ENCODE assay signal across 8 mouse cellular contexts in genomic region chr3:121532176-121532575, GRCm38 (mm10). TPM values are rescaled to one million over a fixed set of nuclear protein-coding genes. Genes with fewer than 3 reads are reported as not detected.
A peak's percentile ranks its signal among the peaks of the same experiment; 100 is the strongest.
DNase-seq lines count a peak whose midpoint lies in the region; ATAC-seq lines count a peak whose summit lies in the region.

Gene Slc44a3, minus strand, starts transcription at chr3:121532404.

- H3K9ac ChIP-seq in limb, embryonic 11.5 days (ENCODE audit: low read length), result no peak within 1 kb of the TSS

- WGBS in limb, embryonic 11.5 days, result 3% methylated on average over 24 of the region's 24 CpGs
- 2% methylated on average over 24 of the region's 24 CpGs for WGBS in midbrain, embryonic 10.5 days

- H3K9me3 ChIP-seq in limb, embryonic 11.5 days (ENCODE audit: control insufficient read depth, low read length), result no peaks in the 10 kb centered on the region
- no peaks in the 10 kb centered on the region for H3K9me3 ChIP-seq in midbrain, embryonic 10.5 days (replicated peaks)

- no peak for ATAC-seq in limb, embryonic 11.5 days (ENCODE audit: insufficient number of reproducible peaks, low FRiP score, low TSS enrichment, low read depth)

- H3K27ac ChIP-seq in limb, embryonic 11.5 days (replicated peaks; ENCODE audit: low read depth, low read length), result no peak within 1 kb of the TSS
- peak within 1 kb of the TSS; percentile 30 for H3K27ac ChIP-seq in midbrain, embryonic 10.5 days (replicated peaks)

- H3K4me1 ChIP-seq in limb, embryonic 11.5 days (ENCODE audit: control insufficient read depth, insufficient read depth, low read length), result peaks cover 8% of the 10 kb centered on the region; the same call in 1 of the 2 replicates
- peaks cover 24% of the 10 kb centered on the region for H3K4me1 ChIP-seq in midbrain, embryonic 10.5 days

- H3K4me2 ChIP-seq in limb, embryonic 11.5 days (ENCODE audit: low read depth, severe bottlenecking), result peak within 1 kb of the TSS; percentile 33

- H3K4me3 ChIP-seq in limb, embryonic 11.5 days (ENCODE audit: low read depth, low read length), result peak within 1 kb of the TSS; percentile 10
- peak within 1 kb of the TSS; percentile 48 for H3K4me3 ChIP-seq in midbrain, embryonic 10.5 days

- H3K36me3 ChIP-seq in limb, embryonic 11.5 days (ENCODE audit: control insufficient read depth, insufficient read depth, low read length), result no peaks in the 10 kb centered on the region
- H3K36me3 ChIP-seq in midbrain, embryonic 10.5 days, result no peaks in the 10 kb centered on the region

- peaks cover 14% of the 10 kb centered on the region for H3K27me3 ChIP-seq in limb, embryonic 11.5 days (ENCODE audit: control insufficient read depth, insufficient read depth, low read length)
- peaks cover 64% of the 10 kb centered on the region for H3K27me3 ChIP-seq in midbrain, embryonic 10.5 days (ENCODE audit: low read depth, poor library complexity, severe bottlenecking)

- peak; percentile 43 to 45 for DNase-seq in cerebellum, postnatal 10 days
- no peak for DNase-seq in cerebellum, postnatal 4 days (ENCODE audit: low spot score in 2 of 2)
- DNase-seq in adrenal gland, postnatal 36 days, result peak; percentile 70 to 77
- DNase-seq in heart, postnatal 4 days, result peak; percentile 43
- DNase-seq in limb, embryonic 11.5 days (ENCODE audit: low spot score), result peak; percentile 39
- peak; percentile 29 for DNase-seq in midbrain, embryonic 10.5 days (ENCODE audit: low spot score)
- DNase-seq in thymus, postnatal 14 days, result peak; percentile 33
- DNase-seq in left cerebral cortex, adult 9 months (ENCODE audit: low spot score in 2 of 2), result no peak

RNA-seq across cellular contexts. Expression of gene Slc44a3, which starts in this region (rescaled TPM):
- total RNA-seq in adrenal gland, postnatal 36 days (2021), result 10 to 100 TPM; 18.4 to 26.2 TPM
- under 1 TPM; 0.41 to 0.98 TPM for total RNA-seq in heart, postnatal 4 days (2021)
- 0.75 and 1.3 TPM in 2 replicates for polyA plus RNA-seq in limb, embryonic 11.5 days (2014; fragmentation: Nextera tagmentation; extraction: Ambion mirVana)
- polyA plus RNA-seq in midbrain, embryonic 10.5 days (2016; fragmentation: Nextera tagmentation; extraction: Ambion mirVana), result 0.43 and 0.66 TPM in 2 replicates

Comparison
In these comparisons a context has a peak if more than half of its experiments do, and no peak if none do; other contexts are left out.
1. RNA of gene Slc44a3 (total RNA-seq): 18.4 to 26.2 TPM in adrenal gland, postnatal 36 days; 0.41 to 0.98 TPM in heart, postnatal 4 days; every median in the first group is over 4 times any median in the second.
2. DNase-seq: peak in cerebellum, postnatal 10 days (2 of 2), adrenal gland, postnatal 36 days (2 of 2), limb, embryonic 11.5 days (single experiment) and thymus, postnatal 14 days (single experiment); none in cerebellum, postnatal 4 days (0 of 2) and left cerebral cortex, adult 9 months (0 of 2).
3. Peak in DNase-seq in heart, postnatal 4 days; RNA of the gene not detected or under 1 TPM.
4. Peak in DNase-seq, H3K4me3 ChIP-seq and H3K27ac ChIP-seq in midbrain, embryonic 10.5 days; RNA of the gene not detected or under 1 TPM.